Mouse (Mus musculus): ENCODE measurements around the gene Mboat7. TPM values are rescaled to one million over a fixed set of nuclear protein-coding genes. Genes with fewer than 3 reads are reported as not detected.
"Not testable (repeated sequence)": the region's sequence is repeated elsewhere in the genome, so short reads cannot be mapped to it uniquely, and the experiment has no call there.

The Mboat7 gene
- 82.2 and 94.6 TPM in 2 replicates for polyA plus RNA-seq (2011; ENCODE audit: insufficient read length, low read depth, missing spikeins)

DNA sequence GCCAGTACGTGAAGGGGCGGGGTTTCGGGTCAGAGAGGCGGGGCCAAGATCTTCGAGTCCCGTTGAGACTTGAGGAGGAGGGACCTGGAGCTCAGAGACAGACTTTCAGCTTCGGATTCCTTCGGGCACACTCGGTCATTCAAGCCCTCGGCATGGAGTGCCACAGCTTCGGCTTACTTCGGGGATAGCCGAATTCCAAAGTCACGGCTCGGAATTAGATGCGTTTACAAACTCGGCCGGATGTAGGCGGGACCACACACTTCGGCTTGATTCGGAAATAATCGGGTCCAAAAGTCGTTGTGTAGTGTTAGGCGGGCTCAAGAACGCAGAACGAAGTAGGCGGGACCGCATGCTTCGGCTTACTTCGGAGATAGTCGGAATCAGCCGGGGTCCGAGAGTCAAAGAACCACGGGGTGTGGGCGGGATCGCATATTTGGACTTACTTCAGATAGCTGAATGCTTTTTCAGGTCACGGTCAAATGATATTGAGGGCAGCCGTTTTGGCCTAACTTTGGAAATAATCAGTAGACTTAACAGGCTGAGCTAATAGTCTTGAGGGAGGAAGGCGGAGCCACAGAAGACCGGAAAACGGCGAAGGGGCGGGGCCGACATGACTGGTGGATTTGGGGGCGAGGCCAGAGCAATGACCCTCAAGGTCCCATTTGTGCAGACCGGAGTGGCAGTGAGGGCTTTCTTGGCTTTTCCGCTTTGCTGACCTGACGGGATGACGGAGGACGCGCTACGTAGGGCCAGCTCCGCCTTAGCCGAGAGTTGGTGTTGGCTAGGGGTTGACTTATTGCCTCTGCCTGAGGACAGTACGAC, at the start of gene Mboat7:
TSS of gene Mboat7 (minus strand) at position 537 of the 822 bp plus-strand sequence.
- no peaks in the 10 kb centered on the region; the same call in 1 of the 2 replicates for H3K4me1 ChIP-seq (ENCODE audit: control insufficient read depth, insufficient read depth, low read length)
- peak within 1 kb of the TSS; percentile 91 for H3K27ac ChIP-seq (ENCODE audit: insufficient read depth, low read length)
- H3K4me3 ChIP-seq (ENCODE audit: insufficient read depth, low read length), result peak within 1 kb of the TSS; percentile 80
- no peak for TF ChIP-seq CTCF (IDR thresholded peaks at IDR 0.05; ENCODE audit: borderline replicate concordance, insufficient read depth, low read length)
- peak; percentile 55 for TF ChIP-seq POLR2A (IDR thresholded peaks at IDR 0.05; ENCODE audit: low read depth, low read length)

- not testable (repeated sequence) for H3K27ac ChIP-seq (ENCODE audit: insufficient read depth, low read length); H3K4me3 ChIP-seq (ENCODE audit: insufficient read depth, low read length); H3K4me1 ChIP-seq (ENCODE audit: control insufficient read depth, insufficient read depth, low read length)
Measured at GRCm38 (mm10) chr7:3732675-3733074, 39.4 kb upstream of the Mboat7 start.

DNA sequence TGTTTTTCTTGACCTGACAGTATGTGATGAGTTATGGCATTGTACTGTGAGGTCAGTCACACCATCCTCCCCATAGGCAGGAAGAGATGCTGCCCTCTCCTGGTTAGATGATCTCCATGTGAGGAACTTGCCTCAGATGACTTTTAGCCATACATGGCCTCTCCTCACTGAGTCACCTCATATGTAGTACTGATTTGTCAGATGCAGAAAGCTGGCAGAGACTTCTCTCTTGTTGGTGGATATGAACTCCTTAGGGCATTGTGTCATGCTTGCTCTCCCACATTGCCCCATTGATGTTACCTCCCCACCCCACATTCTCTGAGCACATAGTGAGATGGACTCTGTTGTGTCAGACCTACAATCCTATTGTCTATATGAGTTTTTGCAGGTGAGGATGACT, 32.1 kb upstream of the Mboat7 start:
- H3K4me3 ChIP-seq (ENCODE audit: insufficient read depth, low read length); H3K27ac ChIP-seq (ENCODE audit: insufficient read depth, low read length); H3K4me1 ChIP-seq (ENCODE audit: control insufficient read depth, insufficient read depth, low read length): not testable (repeated sequence)

GRCm38 (mm10) chr7:3720268-3720667, 26.9 kb upstream of the Mboat7 start, which contains the start of gene Pirb:
Gene Pirb (minus strand): TSS chr7:3720391.
- H3K27ac ChIP-seq (ENCODE audit: insufficient read depth, low read length); H3K4me1 ChIP-seq (ENCODE audit: control insufficient read depth, insufficient read depth, low read length): not testable (repeated sequence)

GRCm38 (mm10) chr7:3715249-3715648, 21.9 kb upstream of the Mboat7 start:
- H3K27ac ChIP-seq (ENCODE audit: insufficient read depth, low read length), result no peak overlapping the region
- TF ChIP-seq CTCF (IDR thresholded peaks at IDR 0.05; ENCODE audit: borderline replicate concordance, insufficient read depth, low read length) (no peak), POLR2A (IDR thresholded peaks at IDR 0.05; ENCODE audit: low read depth, low read length) (no peak)
- no peak overlapping the region for H3K4me3 ChIP-seq (ENCODE audit: insufficient read depth, low read length)
- no peaks in the 10 kb centered on the region for H3K4me1 ChIP-seq (ENCODE audit: control insufficient read depth, insufficient read depth, low read length)

More at GRCm38 (mm10) chr7:3720268-3720667, 26.9 kb upstream of the Mboat7 start, which contains the start of gene Pirb:
- not testable (repeated sequence) for H3K4me3 ChIP-seq (ENCODE audit: insufficient read depth, low read length)

GRCm38 (mm10) chr7:3712264-3712942, 19.1 kb upstream of the Mboat7 start:
- Histone ChIP-seq H3K4me3 (ENCODE audit: insufficient read depth, low read length) (no peak overlapping the region), H3K4me1 (ENCODE audit: control insufficient read depth, insufficient read depth, low read length) (no peaks in the 10 kb centered on the region), H3K27ac (ENCODE audit: insufficient read depth, low read length) (no peak overlapping the region)
- no peak for TF ChIP-seq POLR2A (IDR thresholded peaks at IDR 0.05; ENCODE audit: low read depth, low read length)
- no peak for TF ChIP-seq CTCF (IDR thresholded peaks at IDR 0.05; ENCODE audit: borderline replicate concordance, insufficient read depth, low read length)

- H3K27ac ChIP-seq (ENCODE audit: insufficient read depth, low read length), result no peak overlapping the region
- H3K4me1 ChIP-seq (ENCODE audit: control insufficient read depth, insufficient read depth, low read length), result peaks cover 5% of the 10 kb centered on the region
- TF ChIP-seq CTCF (IDR thresholded peaks at IDR 0.05; ENCODE audit: borderline replicate concordance, insufficient read depth, low read length) (no peak), POLR2A (IDR thresholded peaks at IDR 0.05; ENCODE audit: low read depth, low read length) (peak; percentile 54)
- H3K4me3 ChIP-seq (ENCODE audit: insufficient read depth, low read length), result no peak overlapping the region
Measured at GRCm38 (mm10) chr7:3709000-3709399, 15.7 kb upstream of the Mboat7 start.

- H3K4me1 ChIP-seq (ENCODE audit: control insufficient read depth, insufficient read depth, low read length); H3K4me3 ChIP-seq (ENCODE audit: insufficient read depth, low read length); H3K27ac ChIP-seq (ENCODE audit: insufficient read depth, low read length): not testable (repeated sequence)
Measured at GRCm38 (mm10) chr7:3708447-3708980, 15.2 kb upstream of the Mboat7 start.

GRCm38 (mm10) chr7:3707568-3708413, 14.5 kb upstream of the Mboat7 start:
- Histone ChIP-seq H3K27ac (ENCODE audit: insufficient read depth, low read length) (0 out of 2 replicates have a peak overlapping the region, but pooled peaks have one; percentile 8), H3K4me1 (ENCODE audit: control insufficient read depth, insufficient read depth, low read length) (peaks cover 5% of the 10 kb centered on the region), H3K4me3 (ENCODE audit: insufficient read depth, low read length) (no peak overlapping the region)
- TF ChIP-seq CTCF (IDR thresholded peaks at IDR 0.05; ENCODE audit: borderline replicate concordance, insufficient read depth, low read length), result no peak
- peak; percentile 64; the same call in 1 of the 2 replicates for TF ChIP-seq POLR2A (IDR thresholded peaks at IDR 0.05; ENCODE audit: low read depth, low read length)

Measured in embryonic fibroblast, embryonic 13.5 days (primary cell).